Mouse (Mus musculus) midbrain, embryonic 16.5 days (tissue): Measurements from ENCODE around the gene Zbtb7a. TPM values are rescaled to one million over a fixed set of nuclear protein-coding genes. Genes with fewer than 3 reads are reported as not detected.
"Not testable (repeated sequence)": the region's sequence is repeated elsewhere in the genome, so short reads cannot be mapped to it uniquely, and the experiment has no call there.

Experiments
- ATAC-seq: fragments of 200-750 bp; cut with Nextera tagmentation; 2 replicates; pipeline ENCODE4 v1.8.0; 2017; ENCODE audit warnings: moderate TSS enrichment
- H3K27ac ChIP-seq: fragments of 300-500 bp; sonication (generic); 2 replicates; pipeline ENCODE4 v1.5.1; 2014; ENCODE audit warnings: mild to moderate bottlenecking, low read length, mixed read lengths
- H3K27me3 ChIP-seq: fragments of 300-500 bp; sonication (generic); 2 replicates; pipeline ENCODE4 v1.6.1; 2014; ENCODE audit warnings: low read depth, low read length, mixed read lengths; ENCODE audit not compliant: control insufficient read depth, insufficient read depth
- H3K36me3 ChIP-seq: fragments of 300-500 bp; sonication (generic); 2 replicates; pipeline ENCODE4 v1.6.1; 2014; ENCODE audit warnings: mild to moderate bottlenecking, low read length, moderate library complexity, mixed read lengths; ENCODE audit not compliant: control insufficient read depth, insufficient read depth
- H3K4me1 ChIP-seq: fragments of 300-500 bp; sonication (generic); 2 replicates; pipeline ENCODE4 v1.6.1; 2014; ENCODE audit warnings: mild to moderate bottlenecking, low read length, mixed read lengths; ENCODE audit not compliant: control insufficient read depth, insufficient read depth
- H3K4me2 ChIP-seq: fragments of 300-500 bp; sonication (generic); 2 replicates; pipeline ENCODE4 v1.6.1; 2014; ENCODE audit warnings: mild to moderate bottlenecking, low read length, mixed read lengths
- H3K4me3 ChIP-seq: fragments of 300-500 bp; sonication (generic); 2 replicates; pipeline ENCODE4 v1.5.1; 2014; ENCODE audit warnings: low read depth, mild to moderate bottlenecking, low read length, moderate library complexity, mixed read lengths
- H3K9ac ChIP-seq: fragments of 300-500 bp; sonication (generic); 2 replicates; pipeline ENCODE4 v1.6.1; 2014; ENCODE audit warnings: low read depth, low read length, mixed read lengths
- H3K9me3 ChIP-seq: fragments of 300-500 bp; sonication (generic); replicated peaks from 2 replicates; pipeline ENCODE4 v1.6.1; 2014; ENCODE audit warnings: mild to moderate bottlenecking, low read length, mixed read lengths; ENCODE audit not compliant: control insufficient read depth, poor library complexity, severe bottlenecking
- WGBS: fragments of 180-500 bp; shearing (Covaris S2); extraction: QIAGEN DNeasy Blood & Tissue Kit; methylation state at CpG from one replicate; pipeline ENCODE4 v1.1.7; 2014; 5-methylcytosine and 5-hydroxymethylcytosine counted together
- polyA plus RNA-seq: library from polyadenylated mRNA; unstranded; fragments of >200 nt; fragmentation: Nextera tagmentation; extraction: Ambion mirVana; gene quantifications from 2 replicates; pipeline ENCODE4 v1.2.1, GENCODE M21; 2015

Zbtb7a gene
- polyA plus RNA-seq, 1 experiment from 2014 or later: 12.6 TPM

DNA sequence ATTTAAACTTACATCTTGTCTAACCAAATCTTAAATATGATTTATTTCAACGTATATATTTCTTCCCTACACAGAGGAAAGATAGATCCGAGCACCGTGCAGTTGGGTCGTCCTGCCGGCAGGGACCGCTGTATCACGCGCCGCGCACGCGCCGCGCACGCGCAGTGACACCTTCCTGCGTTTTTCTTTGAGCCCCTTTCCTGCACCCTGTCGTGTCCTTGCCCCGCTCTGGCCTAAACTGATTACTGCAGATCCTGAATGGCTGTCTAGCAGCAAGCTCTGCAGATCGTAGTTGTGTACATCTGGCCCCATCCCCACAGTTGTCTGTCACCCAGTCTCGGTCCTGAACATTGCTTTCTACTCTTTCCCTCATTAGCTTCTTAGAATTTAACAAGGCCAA, 38.1 kb downstream of the Zbtb7a start:
- Histone ChIP-seq H3K9me3 (no peaks in the 10 kb centered on the region), H3K27ac (peak overlapping the region; percentile 94), H3K9ac (peak overlapping the region; percentile 61), H3K4me2 (peak overlapping the region; percentile 51), H3K4me1 (peaks cover 39% of the 10 kb centered on the region), H3K4me3 (peak overlapping the region; percentile 17; the same call in 1 of the 2 replicates), H3K36me3 (peaks cover 7% of the 10 kb centered on the region), H3K27me3 (no peaks in the 10 kb centered on the region)
- 4% methylated on average over 21 of the region's 21 CpGs for WGBS
- no peak for ATAC-seq

DNA sequence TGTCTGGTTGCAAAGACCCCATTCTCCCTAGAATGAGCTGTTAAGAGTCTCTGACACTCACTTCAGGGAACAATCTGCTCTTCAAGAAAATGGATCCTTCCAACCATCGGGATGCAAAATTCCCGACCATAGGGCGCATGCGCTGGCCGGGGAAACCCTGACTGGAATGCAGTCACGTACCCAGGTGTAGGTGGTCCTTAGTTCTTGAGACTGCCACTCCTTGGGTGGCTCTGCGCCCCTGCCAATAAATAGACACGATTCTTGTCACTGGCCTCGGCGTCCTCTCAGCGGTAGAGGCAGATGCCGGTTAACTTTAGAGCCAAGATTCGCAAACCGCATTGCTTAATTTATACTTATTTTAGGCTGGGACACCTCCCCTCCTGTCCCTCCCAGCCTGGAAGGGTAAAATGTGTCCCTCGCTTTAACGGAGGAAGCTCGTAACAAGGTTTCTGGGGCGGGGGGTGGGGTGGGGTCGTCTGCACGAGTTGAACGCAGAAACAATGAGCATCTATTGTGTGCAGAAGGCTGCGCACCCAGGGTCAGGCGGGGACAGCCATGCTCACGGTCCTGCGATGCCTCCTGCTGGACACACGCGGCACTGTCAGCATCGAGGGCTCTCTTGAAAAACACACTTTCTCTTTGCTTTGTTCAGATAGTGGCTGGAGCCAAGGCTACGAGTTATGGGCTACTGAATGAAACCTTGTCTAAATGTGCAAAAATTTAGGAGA, 39.8 kb downstream of the Zbtb7a start:
- peak; percentile 63 for ATAC-seq
- H3K9ac ChIP-seq: peak overlapping the region; percentile 71
- peak overlapping the region; percentile 76 for H3K4me2 ChIP-seq
- no peaks in the 10 kb centered on the region for H3K9me3 ChIP-seq
- H3K27me3 ChIP-seq: no peaks in the 10 kb centered on the region
- peak overlapping the region; percentile 42 for H3K4me3 ChIP-seq
- H3K27ac ChIP-seq: peak overlapping the region; percentile 94
- peaks cover 23% of the 10 kb centered on the region for H3K36me3 ChIP-seq
- peaks cover 37% of the 10 kb centered on the region for H3K4me1 ChIP-seq
- WGBS: 1% methylated on average over 29 of the region's 29 CpGs

DNA sequence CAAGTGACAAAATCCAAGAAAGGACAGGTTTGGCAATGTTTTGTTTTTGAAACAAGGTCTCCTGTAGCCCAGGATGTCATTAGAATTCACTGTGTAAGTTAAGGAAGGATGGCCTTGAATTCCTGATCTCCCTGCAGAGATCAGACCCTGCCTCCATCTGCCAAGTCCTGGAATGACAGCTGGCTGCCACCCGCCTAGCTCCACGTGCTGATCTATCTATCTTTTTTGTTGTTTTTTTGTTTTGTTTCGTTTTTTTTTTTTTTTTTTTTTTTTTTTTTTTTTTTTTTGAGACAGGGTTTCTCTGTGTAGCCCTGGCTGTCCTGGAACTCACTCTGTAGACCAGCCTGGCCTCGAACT, 40.3 kb downstream of the Zbtb7a start:
- peak overlapping the region; percentile 42 for H3K4me3 ChIP-seq
- not testable (repeated sequence) for ATAC-seq, H3K27me3 ChIP-seq, H3K9me3 ChIP-seq
- peaks cover 28% of the 10 kb centered on the region for H3K36me3 ChIP-seq
- peak overlapping the region; percentile 71 for H3K9ac ChIP-seq
- peaks cover 37% of the 10 kb centered on the region for H3K4me1 ChIP-seq
- H3K27ac ChIP-seq: peak overlapping the region; percentile 94
- peak overlapping the region; percentile 76 for H3K4me2 ChIP-seq
- 5% methylated on average over 4 of the region's 4 CpGs for WGBS

DNA sequence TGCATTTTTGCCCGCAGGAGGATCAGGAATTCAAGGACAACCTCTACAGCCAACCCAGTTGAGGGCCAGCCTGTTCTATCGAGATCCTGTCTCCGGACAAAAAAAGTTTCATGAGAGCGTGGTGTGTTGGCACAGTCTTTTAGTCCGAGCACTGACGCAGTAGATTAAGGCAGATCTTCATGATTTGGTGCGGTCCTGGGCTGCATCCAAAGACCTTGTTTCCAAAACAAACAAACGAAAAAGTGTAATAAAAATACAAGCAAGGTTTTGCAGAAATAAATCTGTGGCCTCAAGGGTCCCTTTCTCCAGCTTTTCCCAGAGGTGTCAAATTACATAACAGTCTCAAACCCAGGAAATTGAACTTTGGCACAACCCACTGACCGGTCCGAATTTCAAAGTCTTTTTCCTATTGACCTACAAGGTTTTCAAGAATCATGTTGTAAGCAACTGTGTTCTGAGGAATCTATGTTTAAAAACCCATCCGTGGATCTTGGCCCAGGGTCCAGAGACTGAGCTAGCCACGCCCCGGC, 41.0 kb downstream of the Zbtb7a start:
- H3K36me3 ChIP-seq: peaks cover 35% of the 10 kb centered on the region
- H3K4me1 ChIP-seq: peaks cover 37% of the 10 kb centered on the region
- no peaks in the 10 kb centered on the region for H3K9me3 ChIP-seq
- peak overlapping the region; percentile 64 for H3K4me2 ChIP-seq
- H3K27me3 ChIP-seq: no peaks in the 10 kb centered on the region
- no peak for ATAC-seq
- peak overlapping the region; percentile 94 for H3K27ac ChIP-seq
- 5% methylated on average over 13 of the region's 13 CpGs for WGBS
- peak overlapping the region; percentile 10 for H3K9ac ChIP-seq
- H3K4me3 ChIP-seq: peak overlapping the region; percentile 94

DNA sequence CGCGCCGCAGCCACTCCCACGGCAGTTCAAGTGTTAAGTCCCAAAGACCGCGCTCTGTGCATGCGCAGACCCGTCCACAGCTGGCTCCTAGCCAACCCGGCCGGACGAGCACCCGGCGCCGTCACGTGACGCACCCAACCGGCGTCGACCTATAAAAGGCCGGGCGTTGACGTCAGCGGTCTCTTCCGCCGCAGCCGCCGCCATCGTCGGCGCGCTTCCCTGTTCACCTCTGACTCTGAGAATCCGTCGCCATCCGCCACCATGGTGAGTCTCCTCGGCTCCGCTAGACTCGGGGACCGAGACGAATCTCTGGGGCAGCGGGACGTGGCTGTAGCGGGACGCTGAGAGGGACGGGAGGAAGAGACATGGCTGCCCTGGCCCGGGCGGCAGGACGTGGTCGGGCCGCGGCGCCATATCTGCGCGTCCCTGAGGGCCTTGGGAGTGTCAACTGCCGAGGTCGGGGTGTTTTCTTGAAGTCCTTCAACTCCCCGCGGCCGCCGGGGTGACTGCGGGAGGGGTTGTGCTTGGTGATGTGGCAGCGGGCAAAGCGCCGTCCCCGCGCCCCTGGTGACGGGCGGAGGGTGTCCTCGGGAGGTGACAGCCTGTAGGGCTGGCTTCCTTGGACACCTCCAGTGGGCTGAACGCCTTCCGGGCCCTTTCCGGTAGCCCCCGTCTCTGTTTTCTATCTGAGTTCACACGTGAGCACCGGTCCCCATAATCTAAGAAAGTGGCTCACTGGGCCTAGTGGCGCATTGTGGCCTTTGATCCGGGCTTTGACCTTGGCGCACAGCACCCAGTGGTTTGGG, 41.6 kb downstream of the Zbtb7a start, which contains the start of gene Eef2:
Eef2 (plus strand) TSS at position 166 of the 806 bp plus-strand sequence.
- Histone ChIP-seq H3K27me3 (no peaks in the 10 kb centered on the region), H3K4me2 (peak within 1 kb of the TSS; percentile 78), H3K9me3 (no peaks in the 10 kb centered on the region), H3K36me3 (peaks cover 41% of the 10 kb centered on the region), H3K9ac (peak within 1 kb of the TSS; percentile 97), H3K27ac (peak within 1 kb of the TSS; percentile 94), H3K4me1 (peaks cover 37% of the 10 kb centered on the region), H3K4me3 (peak within 1 kb of the TSS; percentile 94)
- peak; percentile 70 for ATAC-seq
- WGBS: under 1% methylated on average over 77 of the region's 77 CpGs

DNA sequence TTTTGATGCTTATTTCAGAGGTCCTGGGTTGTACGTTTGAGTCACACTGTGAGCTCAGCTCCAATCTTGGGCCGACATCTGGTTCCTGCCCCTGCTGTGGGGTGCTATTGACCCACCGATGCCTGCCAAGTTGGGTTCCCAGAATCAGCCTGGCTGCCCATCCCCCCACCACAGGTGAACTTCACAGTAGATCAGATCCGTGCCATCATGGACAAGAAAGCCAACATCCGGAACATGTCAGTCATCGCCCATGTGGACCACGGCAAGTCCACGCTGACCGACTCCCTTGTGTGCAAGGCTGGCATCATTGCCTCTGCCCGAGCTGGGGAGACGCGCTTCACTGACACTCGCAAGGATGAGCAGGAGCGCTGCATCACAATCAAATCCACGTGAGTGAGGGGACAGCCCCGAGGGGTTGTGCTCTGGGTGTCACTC, 42.5 kb downstream of the Zbtb7a start:
- Histone ChIP-seq H3K4me3 (peak overlapping the region; percentile 94), H3K27ac (peak overlapping the region; percentile 94), H3K9me3 (no peaks in the 10 kb centered on the region), H3K9ac (peak overlapping the region; percentile 97), H3K4me2 (peak overlapping the region; percentile 78), H3K36me3 (peaks cover 45% of the 10 kb centered on the region), H3K27me3 (no peaks in the 10 kb centered on the region), H3K4me1 (peaks cover 39% of the 10 kb centered on the region)
- 13% methylated on average over 16 of the region's 16 CpGs for WGBS
- no peak for ATAC-seq

DNA sequence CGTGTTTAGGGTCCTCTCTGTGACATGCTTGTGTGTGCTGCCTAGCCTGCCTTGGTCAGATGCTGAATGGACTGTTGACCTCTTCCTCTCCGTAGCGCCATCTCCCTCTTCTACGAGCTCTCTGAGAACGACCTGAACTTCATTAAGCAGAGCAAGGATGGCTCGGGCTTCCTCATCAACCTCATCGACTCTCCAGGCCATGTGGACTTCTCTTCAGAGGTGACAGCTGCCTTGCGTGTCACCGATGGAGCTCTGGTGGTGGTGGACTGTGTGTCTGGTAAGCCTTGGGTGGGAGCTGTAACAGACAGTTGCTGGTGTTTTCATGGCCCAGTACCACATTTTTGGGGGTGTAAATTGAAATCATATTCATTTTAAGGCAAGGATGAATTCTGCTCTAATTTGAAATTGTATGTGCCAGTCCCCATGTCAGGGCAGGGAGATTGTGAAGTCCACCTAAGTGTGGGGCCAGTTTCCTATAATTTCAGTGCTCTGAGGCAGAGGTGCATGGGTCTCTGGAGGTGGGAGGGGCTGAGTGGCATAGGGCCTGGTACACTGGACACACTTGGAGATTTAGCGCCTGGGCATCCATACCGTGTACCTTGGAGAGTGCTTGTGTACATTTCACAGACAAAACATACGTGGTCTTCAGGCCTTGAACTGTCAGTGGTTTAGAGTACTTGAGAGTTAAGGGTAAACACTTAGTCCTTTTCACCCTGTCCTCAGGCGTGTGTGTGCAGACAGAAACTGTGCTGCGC, 43.1 kb downstream of the Zbtb7a start:
- no peak overlapping the region for H3K27ac ChIP-seq
- peak overlapping the region; percentile 78 for H3K4me2 ChIP-seq
- no peaks in the 10 kb centered on the region for H3K27me3 ChIP-seq
- WGBS: 72% methylated on average over 14 of the region's 14 CpGs
- peaks cover 45% of the 10 kb centered on the region for H3K36me3 ChIP-seq
- ATAC-seq: no peak
- H3K4me1 ChIP-seq: peaks cover 39% of the 10 kb centered on the region
- H3K4me3 ChIP-seq: peak overlapping the region; percentile 94
- no peaks in the 10 kb centered on the region for H3K9me3 ChIP-seq
- peak overlapping the region; percentile 97 for H3K9ac ChIP-seq

DNA sequence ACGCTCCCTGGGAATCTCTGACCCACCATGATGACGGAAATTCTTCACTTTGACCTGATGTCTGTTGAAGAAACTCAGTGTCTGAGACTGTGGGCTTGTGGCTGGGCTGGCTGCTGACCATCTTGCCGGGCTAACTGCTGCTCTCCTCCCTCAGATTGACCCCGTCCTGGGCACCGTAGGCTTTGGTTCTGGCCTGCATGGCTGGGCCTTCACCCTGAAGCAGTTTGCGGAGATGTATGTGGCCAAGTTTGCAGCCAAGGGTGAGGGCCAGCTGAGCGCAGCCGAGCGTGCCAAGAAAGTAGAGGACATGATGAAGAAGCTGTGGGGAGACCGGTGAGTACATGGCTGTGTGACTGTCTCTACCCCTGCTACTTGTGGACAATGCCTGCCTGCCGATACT, 43.9 kb downstream of the Zbtb7a start:
- Histone ChIP-seq H3K9me3 (no peaks in the 10 kb centered on the region), H3K27ac (no peak overlapping the region), H3K4me2 (no peak overlapping the region), H3K4me3 (no peak overlapping the region), H3K4me1 (peaks cover 39% of the 10 kb centered on the region), H3K36me3 (peaks cover 45% of the 10 kb centered on the region), H3K9ac (no peak overlapping the region), H3K27me3 (no peaks in the 10 kb centered on the region)
- ATAC-seq: no peak
- WGBS: 90% methylated on average over 11 of the region's 11 CpGs
